In the genomic region with DNA sequence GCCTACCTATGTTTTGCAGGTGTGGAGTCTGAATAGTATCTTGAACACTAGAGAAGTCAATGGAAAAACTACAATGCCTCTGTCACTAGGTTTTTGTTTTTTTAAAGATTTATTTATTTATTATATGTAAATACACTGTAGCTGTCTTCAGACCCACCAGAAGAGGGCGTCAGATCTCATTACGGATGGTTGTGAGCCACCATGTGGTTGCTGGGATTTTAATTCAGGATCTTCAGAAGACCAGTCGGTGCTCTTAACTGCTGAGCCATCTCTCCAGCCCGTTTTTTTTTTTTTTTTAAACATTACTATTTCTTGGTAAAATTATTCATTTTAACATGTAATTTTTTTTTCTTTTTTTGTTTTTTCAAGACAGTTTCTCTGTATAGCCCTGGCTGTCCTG, we compare ENCODE assay signal across 1 mouse cellular context. TPM values are rescaled to one million over a fixed set of nuclear protein-coding genes. Genes with fewer than 3 reads are reported as not detected.
"Had no signal": no experiment of that assay in that cellular context is flagged by ENCODE, and none has a peak within 500 bp of the region (broad histone marks: within the 10 kb centered on the region; RNA-seq: fewer than 3 reads in every experiment).

No protein-coding gene starts in this region.

RNA-seq across cellular contexts. Expression of gene Cfap61, which starts 28.7 kb away (rescaled TPM):
- total RNA-seq: megakaryocyte-erythroid progenitor cell, adult 5-6 weeks had no signal
